In the genomic region with DNA sequence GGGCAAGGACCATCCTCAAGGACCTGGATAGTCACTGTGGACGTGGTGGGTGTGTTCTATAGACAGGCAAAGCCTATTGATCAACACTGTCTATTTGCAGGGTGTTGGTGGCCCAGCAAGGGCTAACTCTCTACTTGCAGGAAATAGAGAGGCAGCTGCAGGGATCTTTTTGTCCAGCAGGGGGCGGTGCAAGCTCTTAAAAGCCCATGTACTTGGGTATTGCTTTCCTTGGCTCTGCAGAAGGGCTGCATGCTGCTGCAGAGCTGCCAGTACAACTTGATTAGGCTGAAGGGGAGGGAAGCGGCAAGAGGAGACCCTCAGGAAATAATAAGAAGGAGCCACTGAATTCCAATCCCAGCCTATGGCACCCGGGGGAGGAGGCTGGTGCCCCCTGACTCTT, we compare ENCODE assay signal across 8 mouse cellular contexts. TPM values are rescaled to one million over a fixed set of nuclear protein-coding genes. Genes with fewer than 3 reads are reported as not detected.
DNase-seq lines count a peak whose midpoint lies in the region; ATAC-seq and TF ChIP-seq lines count a peak whose summit lies in the region.

No protein-coding gene starts in this region.

- H3K4me3 ChIP-seq in CH12.LX (replicated peaks in 1 of 3; ENCODE audit: low read depth in 2 of 3, low read length in 2 of 3, poor library complexity in 1 of 3): no peak overlapping the region
- no peak overlapping the region for H3K4me3 ChIP-seq in forebrain, embryonic 12.5 days (replicated peaks)
- H3K4me3 ChIP-seq in olfactory bulb, adult 2 months (ENCODE audit: insufficient read depth, low read depth, low read length): no peak overlapping the region

- TF ChIP-seq RAD21 in CH12.LX (IDR thresholded peaks at IDR 0.05; ENCODE audit: low read depth, low read length): no peak; the same call in none of the 2 replicates

- 3% methylated on average over 4 of the region's 4 CpGs for whole genome bisulfite sequencing in forebrain, embryonic 12.5 days
- WGBS in olfactory bulb, adult 2 months: 1% methylated on average over 4 of the region's 4 CpGs

- in situ Hi-C loops in CH12.LX (cut with MboI; ENCODE audit: low pct_ligation_motif_present, low pct_unique_long_range_greater_than_20kb, low sequenced_read_pairs): no loop called here

- intact Hi-C loops in heart, postnatal 14 days (cut with DNase I): loop anchor here (1.0 to 2.0 kb wide), 2 partner anchors 75 to 120 kb away; no protein-coding TSS in a partner anchor

- peak; percentile 81 for ATAC-seq in forebrain, embryonic 12.5 days (ENCODE audit: low FRiP score)

- peaks cover 50 to 77% of the 10 kb centered on the region in 2 experiments for H3K4me1 ChIP-seq in CH12.LX (ENCODE audit: control insufficient read depth in 1 of 2, insufficient read depth in 2 of 2)
- peaks cover 7% of the 10 kb centered on the region for H3K4me1 ChIP-seq in forebrain, embryonic 12.5 days
- peaks cover 23% of the 10 kb centered on the region for H3K4me1 ChIP-seq in olfactory bulb, adult 2 months (ENCODE audit: control insufficient read depth, insufficient read depth, low read length)

- H3K4me2 ChIP-seq in CH12.LX (ENCODE audit: insufficient read depth, low read depth, poor library complexity, severe bottlenecking): no peak overlapping the region
- H3K4me2 ChIP-seq in forebrain, embryonic 12.5 days: no peak overlapping the region

- TF ChIP-seq CTCF in CH12.LX (conservative IDR thresholded peaks at IDR 0.05 in 1 of 2, IDR thresholded peaks at IDR 0.05 in 1 of 2; ENCODE audit: low read depth in 2 of 2, low read length in 2 of 2): peak; percentile 96 to 99
- peak; percentile 61 for TF ChIP-seq CTCF in olfactory bulb, adult 2 months (IDR thresholded peaks at IDR 0.05; ENCODE audit: insufficient read depth, low read depth, low read length)

- no peaks in the 10 kb centered on the region for H3K9me3 ChIP-seq in CH12.LX (replicated peaks; ENCODE audit: low read length)
- no peaks in the 10 kb centered on the region for H3K9me3 ChIP-seq in forebrain, embryonic 12.5 days

- TF ChIP-seq EP300 in CH12.LX (IDR thresholded peaks at IDR 0.05; ENCODE audit: low read length): no peak

- H3K27me3 ChIP-seq in CH12.LX (replicated peaks): peaks cover 6% of the 10 kb centered on the region
- H3K27me3 ChIP-seq in forebrain, embryonic 12.5 days: peaks cover under 1% of the 10 kb centered on the region; the same call in 1 of the 2 replicates

- no peaks in the 10 kb centered on the region for H3K36me3 ChIP-seq in CH12.LX (replicated peaks in 1 of 2; ENCODE audit: control insufficient read depth in 1 of 2, insufficient read depth in 1 of 2, low read length in 1 of 2)
- H3K36me3 ChIP-seq in forebrain, embryonic 12.5 days (replicated peaks): no peaks in the 10 kb centered on the region

- H3K9ac ChIP-seq in CH12.LX (ENCODE audit: insufficient read depth, low read depth): no peak overlapping the region
- H3K9ac ChIP-seq in forebrain, embryonic 12.5 days: no peak overlapping the region

- H3K79me2 ChIP-seq in CH12.LX (replicated peaks; ENCODE audit: control insufficient read depth, extremely low read depth, insufficient read depth, poor library complexity, severe bottlenecking): no peaks in the 10 kb centered on the region

- peak; percentile 19; the same call in 1 of the 2 replicates for TF ChIP-seq POLR2A in CH12.LX (IDR thresholded peaks at IDR 0.05; ENCODE audit: low read depth, low read length)
- no peak for TF ChIP-seq POLR2A in olfactory bulb, adult 2 months (IDR thresholded peaks at IDR 0.05; ENCODE audit: insufficient read depth, low read depth, low read length)

- dilution Hi-C loops in CH12.LX (cut with MboI; ENCODE audit: extremely low pct_ligation_motif_present, extremely low pct_unique_long_range_greater_than_20kb, low sequenced_read_pairs): loop anchor here (25.0 kb wide), 1 partner anchor 124 kb away; no protein-coding TSS in a partner anchor

- H3K27ac ChIP-seq in CH12.LX (ENCODE audit: insufficient read depth, low read depth): no peak overlapping the region
- H3K27ac ChIP-seq in forebrain, embryonic 12.5 days: no peak overlapping the region
- H3K27ac ChIP-seq in olfactory bulb, adult 2 months (ENCODE audit: insufficient read depth, low read depth, low read length): no peak overlapping the region

- DNase-seq in CH12.LX (ENCODE audit: extremely low read depth): peak; percentile 93
- peak; percentile 89 for DNase-seq in c-Kit-positive CD71-negative TER-119-negative erythroid progenitor cells, embryonic 14.5 days (ENCODE audit: low read depth)
- DNase-seq in heart, postnatal 14 days: peak; percentile 92 to 97
- peak; percentile 95 to 97 for DNase-seq in kidney, postnatal 4 days
- peak; percentile 85 to 87 for DNase-seq in lung, adult 18-20 months
- DNase-seq in thymus, adult 18-20 months: peak; percentile 82 to 85

TF ChIP-seq in CH12.LX, 34 proteins besides CTCF, POLR2A, EP300 and RAD21:
- TF ChIP-seq USF1 (IDR thresholded peaks at IDR 0.05; ENCODE audit: low read depth, low read length) (no peak), ZKSCAN1 (IDR thresholded peaks at IDR 0.05; ENCODE audit: borderline replicate concordance, low read depth, low read length) (no peak), KAT2A (IDR thresholded peaks at IDR 0.05; ENCODE audit: insufficient replicate concordance, low read length) (no peak), POLR2AphosphoS2 (IDR thresholded peaks at IDR 0.05; ENCODE audit: low read depth, low read length) (no peak), HCFC1 (IDR thresholded peaks at IDR 0.05; ENCODE audit: low read depth, low read length) (no peak; the same call in 1 of the 2 replicates), UBTF (IDR thresholded peaks at IDR 0.05; ENCODE audit: low read depth, low read length) (no peak), TCF12 (IDR thresholded peaks at IDR 0.05; ENCODE audit: low read depth, low read length) (no peak), JUND (conservative IDR thresholded peaks at IDR 0.05; ENCODE audit: low read depth, low read length) (no peak), MEF2A (IDR thresholded peaks at IDR 0.05; ENCODE audit: borderline replicate concordance, low read depth, low read length) (no peak; the same call in 1 of the 2 replicates), ELF1 (IDR thresholded peaks at IDR 0.05; ENCODE audit: low read depth, low read length) (peak; percentile 42; the same call in 1 of the 2 replicates), TBP (conservative IDR thresholded peaks at IDR 0.05; ENCODE audit: low read depth, low read length) (no peak), E2F4 (IDR thresholded peaks at IDR 0.05; ENCODE audit: insufficient replicate concordance, low read depth, low read length) (no peak), MXI1 (IDR thresholded peaks at IDR 0.05; ENCODE audit: low read depth, low read length) (no peak), SMC3 (IDR thresholded peaks at IDR 0.05; ENCODE audit: low read depth, low read length) (peak; percentile 100), MAZ (IDR thresholded peaks at IDR 0.05; ENCODE audit: low read depth, low read length) (no peak), CHD2 (IDR thresholded peaks at IDR 0.05; ENCODE audit: low read length) (no peak), NELFE (IDR thresholded peaks at IDR 0.05; ENCODE audit: low read depth, low read length) (peak; percentile 57; the same call in 1 of the 2 replicates), RCOR1 (conservative IDR thresholded peaks at IDR 0.05; ENCODE audit: low read depth, low read length) (no peak), GABPA (IDR thresholded peaks at IDR 0.05; ENCODE audit: insufficient replicate concordance, low read depth, low read length) (no peak), ZMIZ1 (IDR thresholded peaks at IDR 0.05; ENCODE audit: low read depth, low read length) (no peak), ETS1 (conservative IDR thresholded peaks at IDR 0.05; ENCODE audit: low read depth, low read length) (no peak), IRF4 (IDR thresholded peaks at IDR 0.05; ENCODE audit: low read depth, low read length) (peak; percentile 45; the same call in 1 of the 2 replicates), NRF1 (IDR thresholded peaks at IDR 0.05; ENCODE audit: low read depth, low read length) (no peak), JUN (IDR thresholded peaks at IDR 0.05; ENCODE audit: insufficient read depth, low read depth, low read length) (no peak), MAX (IDR thresholded peaks at IDR 0.05; ENCODE audit: low read length) (peak; percentile 61; the same call in 1 of the 2 replicates), MYC (IDR thresholded peaks at IDR 0.05; ENCODE audit: low read depth, low read length) (0 out of 2 replicates have a peak, but pooled peaks have one; percentile 54), ZC3H11A (IDR thresholded peaks at IDR 0.05; ENCODE audit: low read depth, low read length) (peak; percentile 99), PAX5 (IDR thresholded peaks at IDR 0.05; ENCODE audit: low read length) (no peak), BHLHE40 (IDR thresholded peaks at IDR 0.05; ENCODE audit: low read depth, low read length) (peak; percentile 21; the same call in 1 of the 2 replicates), CHD1 (IDR thresholded peaks at IDR 0.05; ENCODE audit: low read depth, low read length) (no peak), SIN3A (IDR thresholded peaks at IDR 0.05; ENCODE audit: low read length) (no peak), MAFK (IDR thresholded peaks at IDR 0.05; ENCODE audit: insufficient replicate concordance, low read length) (no peak), ZNF384 (IDR thresholded peaks at IDR 0.05; ENCODE audit: low read depth, low read length) (no peak), USF2 (conservative IDR thresholded peaks at IDR 0.05; ENCODE audit: low read depth, low read length) (no peak)

RNA-seq across cellular contexts. Expression of a gene that starts 38.7 kb away (rescaled TPM):
- 118 and 128 TPM in 2 replicates for total RNA-seq in CH12.LX (2012; rRNA removed)
- 47.6 and 48.6 TPM in 2 replicates for total RNA-seq in CH12.LX (2014; rRNA removed)
- 102 and 110 TPM in 2 replicates for polyA plus RNA-seq in CH12.LX (2012; ENCODE audit: insufficient read length, low read depth)
- 180 and 192 TPM in 2 replicates for polyA plus RNA-seq in forebrain, embryonic 12.5 days (2016; fragmentation: Nextera tagmentation; extraction: Ambion mirVana)
- total RNA-seq in heart, postnatal 14 days (2021): 10 to 100 TPM; 44.6 to 45.7 TPM
- polyA plus RNA-seq in olfactory bulb, adult 2 months (2012; ENCODE audit: insufficient read depth, insufficient read length, low replicate concordance, missing spikeins): 157 TPM in 1 of 2 replicates, not detected in the other
